Mouse (Mus musculus) hindbrain, embryonic 13.5 days (tissue): ENCODE results near the gene Ptdss2. TPM values are rescaled to one million over a fixed set of nuclear protein-coding genes. Genes with fewer than 3 reads are reported as not detected.

Experiments used
- ATAC-seq: fragments of 200-750 bp; cut with Nextera tagmentation; 2 replicates; pipeline ENCODE4 v1.8.0; 2017; ENCODE audit warnings: moderate TSS enrichment; ENCODE audit not compliant: low FRiP score
- H3K27ac ChIP-seq: fragments of 300-500 bp; sonication (generic); 2 replicates; pipeline ENCODE4 v1.5.1; 2015; ENCODE audit warnings: inconsistent platforms, mild to moderate bottlenecking, moderate library complexity
- H3K27me3 ChIP-seq: fragments of 300-500 bp; sonication (generic); 2 replicates; pipeline ENCODE4 v1.6.1; 2015; ENCODE audit warnings: mild to moderate bottlenecking, inconsistent platforms
- H3K36me3 ChIP-seq: fragments of 300-500 bp; sonication (generic); 2 replicates; pipeline ENCODE4 v1.6.1; 2015; ENCODE audit warnings: mild to moderate bottlenecking, inconsistent platforms
- H3K4me1 ChIP-seq: fragments of 300-500 bp; sonication (generic); replicated peaks from 2 replicates; pipeline ENCODE4 v1.6.1; 2015; ENCODE audit warnings: inconsistent platforms
- H3K4me2 ChIP-seq: fragments of 300-500 bp; sonication (generic); 2 replicates; pipeline ENCODE4 v1.6.1; 2015; ENCODE audit warnings: inconsistent platforms, mild to moderate bottlenecking, moderate library complexity
- H3K4me3 ChIP-seq: fragments of 300-500 bp; sonication (generic); 2 replicates; pipeline ENCODE4 v1.5.1; 2015; ENCODE audit warnings: mild to moderate bottlenecking, inconsistent platforms
- H3K9ac ChIP-seq: fragments of 300-500 bp; sonication (generic); 2 replicates; pipeline ENCODE4 v1.6.1; 2015; ENCODE audit warnings: mild to moderate bottlenecking, inconsistent platforms
- H3K9me3 ChIP-seq: fragments of 300-500 bp; sonication (generic); 2 replicates; pipeline ENCODE4 v1.6.1; 2016; ENCODE audit warnings: inconsistent platforms
- WGBS: fragments of 180-500 bp; shearing (Covaris S2); methylation state at CpG from one replicate; pipeline ENCODE4 v1.1.7; 2015; 5-methylcytosine and 5-hydroxymethylcytosine counted together
- polyA plus RNA-seq: library from polyadenylated mRNA; unstranded; fragments of >200 nt; fragmentation: Nextera tagmentation; extraction: Ambion mirVana; gene quantifications from 2 replicates; pipeline ENCODE4 v1.2.1, GENCODE M21; 2015

The Ptdss2 gene
- polyA plus RNA-seq, 1 experiment from 2014 or later: 83.6 TPM

- H3K27me3 ChIP-seq: 0 out of 2 replicates have a peak, but pooled peaks cover 3% of the 10 kb centered on the region
- H3K36me3 ChIP-seq: peaks cover 14% of the 10 kb centered on the region
- no peaks in the 10 kb centered on the region for H3K9me3 ChIP-seq
- H3K9ac ChIP-seq: peak overlapping the region; percentile 92
- under 1% methylated on average over 59 of the region's 59 CpGs for WGBS
- ATAC-seq: peak; percentile 99
- H3K4me2 ChIP-seq: peak overlapping the region; percentile 88
- H3K4me1 ChIP-seq: peaks cover 23% of the 10 kb centered on the region
- H3K4me3 ChIP-seq: peak overlapping the region; percentile 84
- peak overlapping the region; percentile 69; the same call in 1 of the 2 replicates for H3K27ac ChIP-seq
Measured at GRCm38 (mm10) chr7:141131024-141131820, 9.0 kb downstream of the Ptdss2 start.

- Histone ChIP-seq H3K9me3 (no peaks in the 10 kb centered on the region), H3K9ac (peak overlapping the region; percentile 92), H3K4me1 (peaks cover 23% of the 10 kb centered on the region), H3K36me3 (peaks cover 23% of the 10 kb centered on the region), H3K27me3 (0 out of 2 replicates have a peak, but pooled peaks cover 3% of the 10 kb centered on the region), H3K4me2 (peak overlapping the region; percentile 88), H3K4me3 (peak overlapping the region; percentile 84), H3K27ac (no peak overlapping the region)
- WGBS: 65% methylated on average over 12 of the region's 12 CpGs
- ATAC-seq: no peak
Measured at GRCm38 (mm10) chr7:141131904-141132755, 9.9 kb downstream of the Ptdss2 start.

GRCm38 (mm10) chr7:141141326-141141725 is 19.1 kb downstream of the Ptdss2 start:
- no peak overlapping the region for H3K4me3 ChIP-seq
- H3K36me3 ChIP-seq: peaks cover 69% of the 10 kb centered on the region
- H3K4me1 ChIP-seq: no peaks in the 10 kb centered on the region
- no peak overlapping the region for H3K9ac ChIP-seq
- no peaks in the 10 kb centered on the region for H3K9me3 ChIP-seq
- H3K27ac ChIP-seq: no peak overlapping the region
- 91% methylated on average over 4 of the region's 4 CpGs for WGBS
- ATAC-seq: no peak
- no peaks in the 10 kb centered on the region for H3K27me3 ChIP-seq
- H3K4me2 ChIP-seq: no peak overlapping the region

GRCm38 (mm10) chr7:141143112-141143511 is 20.9 kb downstream of the Ptdss2 start:
- Histone ChIP-seq H3K36me3 (peaks cover 66% of the 10 kb centered on the region), H3K9me3 (no peaks in the 10 kb centered on the region), H3K4me3 (no peak overlapping the region), H3K27ac (no peak overlapping the region), H3K4me2 (no peak overlapping the region), H3K27me3 (no peaks in the 10 kb centered on the region), H3K9ac (no peak overlapping the region), H3K4me1 (no peaks in the 10 kb centered on the region)
- 50% methylated on average over 5 of the region's 5 CpGs for WGBS
- ATAC-seq: no peak

GRCm38 (mm10) chr7:141143861-141144260 is 21.7 kb downstream of the Ptdss2 start:
- H3K36me3 ChIP-seq: peaks cover 66% of the 10 kb centered on the region
- no peaks in the 10 kb centered on the region for H3K9me3 ChIP-seq
- no peaks in the 10 kb centered on the region for H3K4me1 ChIP-seq
- 92% methylated on average over 2 of the region's 2 CpGs for WGBS
- no peak overlapping the region for H3K4me3 ChIP-seq
- no peak overlapping the region for H3K9ac ChIP-seq
- no peak for ATAC-seq
- no peak overlapping the region for H3K27ac ChIP-seq
- H3K27me3 ChIP-seq: no peaks in the 10 kb centered on the region
- H3K4me2 ChIP-seq: no peak overlapping the region

GRCm38 (mm10) chr7:141144650-141145049 is 22.5 kb downstream of the Ptdss2 start:
- H3K9me3 ChIP-seq: no peaks in the 10 kb centered on the region
- no peak overlapping the region for H3K9ac ChIP-seq
- H3K4me3 ChIP-seq: no peak overlapping the region
- no peaks in the 10 kb centered on the region for H3K4me1 ChIP-seq
- 95% methylated on average over 3 of the region's 3 CpGs for WGBS
- H3K36me3 ChIP-seq: peaks cover 62% of the 10 kb centered on the region
- no peak overlapping the region for H3K27ac ChIP-seq
- ATAC-seq: no peak
- H3K27me3 ChIP-seq: no peaks in the 10 kb centered on the region
- no peak overlapping the region for H3K4me2 ChIP-seq

- H3K27ac ChIP-seq: no peak overlapping the region
- ATAC-seq: no peak
- no peak overlapping the region for H3K4me2 ChIP-seq
- H3K4me1 ChIP-seq: no peaks in the 10 kb centered on the region
- WGBS: 80% methylated on average over 1 of the region's 1 CpGs
- no peaks in the 10 kb centered on the region for H3K27me3 ChIP-seq
- no peak overlapping the region for H3K4me3 ChIP-seq
- no peak overlapping the region for H3K9ac ChIP-seq
- H3K9me3 ChIP-seq: no peaks in the 10 kb centered on the region
- peaks cover 62% of the 10 kb centered on the region for H3K36me3 ChIP-seq
Measured at GRCm38 (mm10) chr7:141145403-141145802, 23.2 kb downstream of the Ptdss2 start.

GRCm38 (mm10) chr7:141146043-141146595 is 23.9 kb downstream of the Ptdss2 start:
- no peak for ATAC-seq
- WGBS: 96% methylated on average over 12 of the region's 12 CpGs
- Histone ChIP-seq H3K4me1 (no peaks in the 10 kb centered on the region), H3K4me2 (no peak overlapping the region), H3K27ac (no peak overlapping the region), H3K4me3 (no peak overlapping the region), H3K27me3 (no peaks in the 10 kb centered on the region), H3K36me3 (peaks cover 66% of the 10 kb centered on the region), H3K9me3 (no peaks in the 10 kb centered on the region), H3K9ac (no peak overlapping the region)

GRCm38 (mm10) chr7:141147044-141147443 is 24.9 kb downstream of the Ptdss2 start:
- H3K4me3 ChIP-seq: no peak overlapping the region
- 0 out of 2 replicates have a peak overlapping the region, but pooled peaks have one; percentile 14 for H3K27ac ChIP-seq
- no peak for ATAC-seq
- H3K4me1 ChIP-seq: no peaks in the 10 kb centered on the region
- H3K9me3 ChIP-seq: no peaks in the 10 kb centered on the region
- H3K4me2 ChIP-seq: no peak overlapping the region
- H3K27me3 ChIP-seq: no peaks in the 10 kb centered on the region
- peaks cover 73% of the 10 kb centered on the region for H3K36me3 ChIP-seq
- no peak overlapping the region for H3K9ac ChIP-seq
- 74% methylated on average over 6 of the region's 6 CpGs for WGBS

GRCm38 (mm10) chr7:141148639-141149038 is 26.5 kb downstream of the Ptdss2 start:
- Histone ChIP-seq H3K36me3 (peaks cover 76% of the 10 kb centered on the region), H3K4me1 (no peaks in the 10 kb centered on the region), H3K4me2 (no peak overlapping the region), H3K27ac (no peak overlapping the region), H3K4me3 (no peak overlapping the region), H3K9ac (no peak overlapping the region), H3K27me3 (no peaks in the 10 kb centered on the region), H3K9me3 (no peaks in the 10 kb centered on the region)
- ATAC-seq: no peak
- WGBS: 75% methylated on average over 4 of the region's 4 CpGs

- Histone ChIP-seq H3K27me3 (no peaks in the 10 kb centered on the region), H3K9me3 (no peaks in the 10 kb centered on the region), H3K36me3 (peaks cover 81% of the 10 kb centered on the region), H3K27ac (no peak overlapping the region), H3K4me3 (no peak overlapping the region), H3K9ac (no peak overlapping the region), H3K4me1 (no peaks in the 10 kb centered on the region), H3K4me2 (no peak overlapping the region)
- WGBS: 91% methylated on average over 9 of the region's 9 CpGs
- no peak for ATAC-seq
Measured at GRCm38 (mm10) chr7:141155362-141155761, 33.2 kb downstream of the Ptdss2 start.

GRCm38 (mm10) chr7:141164397-141164796 is 42.2 kb downstream of the Ptdss2 start:
- ATAC-seq: no peak
- WGBS: 96% methylated on average over 7 of the region's 7 CpGs
- H3K27ac ChIP-seq: no peak overlapping the region
- H3K27me3 ChIP-seq: no peaks in the 10 kb centered on the region
- peaks cover 58% of the 10 kb centered on the region for H3K36me3 ChIP-seq
- H3K4me2 ChIP-seq: no peak overlapping the region
- no peak overlapping the region for H3K4me3 ChIP-seq
- H3K9ac ChIP-seq: no peak overlapping the region
- peaks cover 11% of the 10 kb centered on the region; the same call in 1 of the 2 replicates for H3K4me1 ChIP-seq
- H3K9me3 ChIP-seq: no peaks in the 10 kb centered on the region
